In the genomic region with DNA sequence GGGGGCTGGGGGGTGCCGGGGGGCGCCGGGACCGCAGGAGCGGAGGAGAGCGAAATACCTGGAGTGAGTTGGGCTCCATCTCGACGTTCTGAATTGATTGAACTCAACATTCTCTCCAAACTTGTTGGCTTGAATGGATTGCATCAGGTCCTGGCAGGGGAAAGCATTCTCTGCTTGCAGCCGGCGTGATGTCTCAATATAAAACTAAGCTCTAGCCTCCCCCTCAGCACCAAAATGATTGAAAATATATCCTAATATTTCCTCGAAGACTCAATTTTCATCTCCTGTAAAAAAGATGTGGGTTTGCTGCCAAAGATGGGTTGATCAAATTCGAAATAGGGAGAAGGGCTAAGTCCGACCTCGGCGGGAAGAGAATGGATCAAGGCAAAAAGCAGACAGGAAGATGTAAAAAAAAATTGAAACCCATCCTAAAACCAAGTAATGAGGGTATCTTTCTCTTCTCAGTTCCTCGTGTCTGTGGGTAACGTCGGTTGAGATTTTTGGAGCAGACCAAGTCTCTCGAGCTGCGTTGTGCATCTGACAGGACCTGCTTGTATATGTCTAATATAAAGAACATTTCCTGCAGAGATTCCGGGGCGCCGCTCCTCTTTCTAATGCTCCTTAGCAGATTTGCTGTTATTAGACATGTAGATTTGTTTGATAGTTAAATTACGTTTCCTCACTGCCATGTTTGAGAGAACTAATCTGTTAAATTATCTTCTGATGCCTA, we compare ENCODE assay signal across 8 mouse cellular contexts. TPM values are rescaled to one million over a fixed set of nuclear protein-coding genes. Genes with fewer than 3 reads are reported as not detected.
DNase-seq lines count a peak whose midpoint lies in the region; ATAC-seq and TF ChIP-seq lines count a peak whose summit lies in the region.

TSS of gene Arid5b (minus strand) at position 109 of the 730 bp plus-strand sequence.

- H3K4me3 ChIP-seq in ES-Bruce4 (ENCODE audit: low read depth, low read length), result peak within 1 kb of the TSS; percentile 60
- peak within 1 kb of the TSS; percentile 85 for H3K4me3 ChIP-seq in bone marrow, adult 2 months (replicated peaks; ENCODE audit: control insufficient read depth, low read depth, low read length)
- peak within 1 kb of the TSS; percentile 58 for H3K4me3 ChIP-seq in forebrain, embryonic 14.5 days (ENCODE audit: low read depth, low read length)
- H3K4me3 ChIP-seq in lung, embryonic 15.5 days, result peak within 1 kb of the TSS; percentile 75

- no peaks in the 10 kb centered on the region for H3K9me3 ChIP-seq in ES-Bruce4 (replicated peaks; ENCODE audit: control insufficient read depth, insufficient read depth, low read length, poor library complexity, severe bottlenecking)
- no peaks in the 10 kb centered on the region for H3K9me3 ChIP-seq in forebrain, embryonic 14.5 days (replicated peaks; ENCODE audit: control insufficient read depth, low read length)
- no peaks in the 10 kb centered on the region for H3K9me3 ChIP-seq in lung, embryonic 15.5 days

- H3K4me2 ChIP-seq in forebrain, embryonic 14.5 days (ENCODE audit: low read length), result peak within 1 kb of the TSS; percentile 95
- H3K4me2 ChIP-seq in lung, embryonic 15.5 days, result peak within 1 kb of the TSS; percentile 83

- peak within 1 kb of the TSS; percentile 56; the same call in 1 of the 2 replicates for H3K9ac ChIP-seq in ES-Bruce4 (ENCODE audit: low read depth, poor library complexity, severe bottlenecking)
- peak within 1 kb of the TSS; percentile 71 for H3K9ac ChIP-seq in forebrain, embryonic 14.5 days (ENCODE audit: low read length)
- peak within 1 kb of the TSS; percentile 78 for H3K9ac ChIP-seq in lung, embryonic 15.5 days

- H3K27ac ChIP-seq in ES-Bruce4 (ENCODE audit: insufficient read depth, low read length), result no peak within 1 kb of the TSS
- H3K27ac ChIP-seq in bone marrow, adult 2 months (ENCODE audit: control insufficient read depth, insufficient read depth, low read depth, low read length, poor library complexity), result peak within 1 kb of the TSS; percentile 84
- H3K27ac ChIP-seq in forebrain, embryonic 14.5 days (ENCODE audit: low read depth, low read length), result peak within 1 kb of the TSS; percentile 82
- peak within 1 kb of the TSS; percentile 94 for H3K27ac ChIP-seq in lung, embryonic 15.5 days

- ATAC-seq in forebrain, embryonic 14.5 days, result no peak
- no peak for ATAC-seq in hematopoietic stem cell, adult 5-6 weeks (replicated peaks in 1 of 2; ENCODE audit: insufficient read depth in 1 of 2, low FRiP score in 2 of 2, low TSS enrichment in 1 of 2, low read depth in 1 of 2, poor library complexity in 2 of 2, severe bottlenecking in 2 of 2)
- no peak for ATAC-seq in lung, embryonic 15.5 days (ENCODE audit: borderline replicate concordance, extremely low read depth, low FRiP score, low TSS enrichment)

- no peaks in the 10 kb centered on the region for H3K27me3 ChIP-seq in ES-Bruce4 (ENCODE audit: control insufficient read depth, insufficient read depth, low read length, poor library complexity, severe bottlenecking)
- H3K27me3 ChIP-seq in forebrain, embryonic 14.5 days (replicated peaks; ENCODE audit: control insufficient read depth, insufficient read depth, low read length), result no peaks in the 10 kb centered on the region
- H3K27me3 ChIP-seq in lung, embryonic 15.5 days, result no peaks in the 10 kb centered on the region

- no peaks in the 10 kb centered on the region for H3K36me3 ChIP-seq in ES-Bruce4 (ENCODE audit: control insufficient read depth, insufficient read depth, low read length, poor library complexity, severe bottlenecking)
- H3K36me3 ChIP-seq in forebrain, embryonic 14.5 days (ENCODE audit: control insufficient read depth, insufficient read depth, low read length), result no peaks in the 10 kb centered on the region
- 0 out of 2 replicates have a peak, but pooled peaks cover 4% of the 10 kb centered on the region for H3K36me3 ChIP-seq in lung, embryonic 15.5 days

- under 1% methylated on average over 24 of the region's 24 CpGs for WGBS in bone marrow, adult 2 months
- 1% methylated on average over 24 of the region's 24 CpGs for WGBS in forebrain, embryonic 14.5 days
- under 1% methylated on average over 24 of the region's 24 CpGs for WGBS in lung, embryonic 15.5 days

- peak; percentile 90 for DNase-seq in forebrain, embryonic 14.5 days (ENCODE audit: low spot score)
- DNase-seq in layer of hippocampus, adult 9-11 months, result peak; percentile 38
- DNase-seq in retina, embryonic 14.5 days (ENCODE audit: low spot score), result peak; percentile 78
- DNase-seq in urinary bladder, postnatal 36 days (ENCODE audit: low spot score in 2 of 2), result peak; percentile 44 to 46

- no peak for TF ChIP-seq EP300 in ES-Bruce4 (IDR thresholded peaks at IDR 0.05; ENCODE audit: insufficient read depth, low read depth, low read length)

- TF ChIP-seq CTCF in ES-Bruce4 (IDR thresholded peaks at IDR 0.05; ENCODE audit: low read depth, low read length), result no peak
- TF ChIP-seq CTCF in bone marrow, adult 2 months (IDR thresholded peaks at IDR 0.05; ENCODE audit: control insufficient read depth, insufficient read depth, low read length), result no peak

- TF ChIP-seq POLR2A in ES-Bruce4 (IDR thresholded peaks at IDR 0.05; ENCODE audit: insufficient read depth, low read length), result no peak
- no peak for TF ChIP-seq POLR2A in bone marrow, adult 2 months (IDR thresholded peaks at IDR 0.05; ENCODE audit: borderline replicate concordance, control insufficient read depth, low read depth, low read length)

- no peaks in the 10 kb centered on the region for H3K4me1 ChIP-seq in ES-Bruce4 (ENCODE audit: control insufficient read depth, insufficient read depth, low read length)
- no peaks in the 10 kb centered on the region; the same call in 1 of the 2 replicates for H3K4me1 ChIP-seq in bone marrow, adult 2 months (ENCODE audit: control insufficient read depth, insufficient read depth, low read length)
- H3K4me1 ChIP-seq in forebrain, embryonic 14.5 days (ENCODE audit: control insufficient read depth, insufficient read depth, low read length), result peaks cover 6% of the 10 kb centered on the region; the same call in 1 of the 2 replicates
- H3K4me1 ChIP-seq in lung, embryonic 15.5 days, result peaks cover 38% of the 10 kb centered on the region

RNA-seq across cellular contexts. Expression of gene Arid5b, which starts in this region (rescaled TPM):
- polyA plus RNA-seq in ES-Bruce4 (2011; ENCODE audit: insufficient read depth, insufficient read length, low read depth, missing spikeins), result 47.9 and 48.3 TPM in 2 replicates
- 2.7 and 14.3 TPM in 2 replicates for polyA plus RNA-seq in bone marrow, adult 2 months (2011; ENCODE audit: insufficient read depth, insufficient read length, low replicate concordance, missing spikeins)
- 10.6 and 13.0 TPM in 2 replicates for polyA plus RNA-seq in forebrain, embryonic 14.5 days (2014; fragmentation: Nextera tagmentation; extraction: Ambion mirVana)
- total RNA-seq in hematopoietic stem cell, adult 5-6 weeks (2017), result 12.5 and 13.8 TPM in 2 replicates
- 36.7 and 39.1 TPM in 2 replicates for polyA plus RNA-seq in lung, embryonic 15.5 days (2015; fragmentation: Nextera tagmentation; extraction: Ambion mirVana)

Comparison
In these comparisons a context has a peak if more than half of its experiments do, and no peak if none do; other contexts are left out.
1. DNase-seq: peak in every context shown above with its lines; median percentile 90 in forebrain, embryonic 14.5 days; 78 in retina, embryonic 14.5 days; 45 in urinary bladder, postnatal 36 days; 38 in layer of hippocampus, adult 9-11 months.